Mouse (Mus musculus) stomach, embryonic 14.5 days (tissue): ENCODE data around the gene Tmem132c. TPM values are rescaled to one million over a fixed set of nuclear protein-coding genes. Genes with fewer than 3 reads are reported as not detected.

ENCODE experiments used
- ATAC-seq: fragments of 200-750 bp; cut with Nextera tagmentation; 2 replicates; pipeline ENCODE4 v1.8.0; 2017; ENCODE audit warnings: low read depth, moderate TSS enrichment; ENCODE audit not compliant: insufficient number of reproducible peaks, insufficient read depth, low FRiP score
- H3K27ac ChIP-seq: fragments of 300-500 bp; sonication (generic); 2 replicates; pipeline ENCODE4 v1.5.1; 2014; ENCODE audit warnings: mild to moderate bottlenecking, low read length, moderate library complexity, mixed read lengths
- H3K27me3 ChIP-seq: fragments of 300-500 bp; sonication (generic); 2 replicates; pipeline ENCODE4 v1.6.1; 2014; ENCODE audit warnings: low read length, control low read depth, mixed read lengths; ENCODE audit not compliant: control insufficient read depth, insufficient read depth
- H3K36me3 ChIP-seq: fragments of 300-500 bp; sonication (generic); 2 replicates; pipeline ENCODE4 v1.6.1; 2014; ENCODE audit warnings: mild to moderate bottlenecking, control low read depth, low read length, moderate library complexity, mixed read lengths; ENCODE audit not compliant: control insufficient read depth, insufficient read depth
- H3K4me1 ChIP-seq: fragments of 300-500 bp; sonication (generic); 2 replicates; pipeline ENCODE4 v1.6.1; 2014; ENCODE audit warnings: low read length, control low read depth, mixed read lengths; ENCODE audit not compliant: control insufficient read depth, insufficient read depth
- H3K4me2 ChIP-seq: fragments of 300-500 bp; sonication (generic); replicated peaks from 2 replicates; pipeline ENCODE4 v1.6.1; 2014; ENCODE audit warnings: low read depth, low read length, control low read depth
- H3K4me3 ChIP-seq: fragments of 300-500 bp; sonication (generic); 2 replicates; pipeline ENCODE4 v1.5.1; 2014; ENCODE audit warnings: low read depth, low read length, control low read depth
- H3K9ac ChIP-seq: fragments of 300-500 bp; sonication (generic); replicated peaks from 2 replicates; pipeline ENCODE4 v1.6.1; 2014; ENCODE audit warnings: low read depth, mild to moderate bottlenecking, control low read depth, low read length, moderate library complexity, mixed read lengths
- H3K9me3 ChIP-seq: fragments of 300-500 bp; sonication (generic); 2 replicates; pipeline ENCODE4 v1.6.1; 2016; ENCODE audit warnings: low read depth, low read length, control low read depth; ENCODE audit not compliant: control insufficient read depth
- WGBS: fragments of 180-500 bp; shearing (Covaris S2); extraction: QIAGEN DNeasy Blood & Tissue Kit; methylation state at CpG from one replicate; pipeline ENCODE4 v1.1.7; 2014; 5-methylcytosine and 5-hydroxymethylcytosine counted together
- polyA plus RNA-seq: library from polyadenylated mRNA; unstranded; fragments of >200 nt; fragmentation: Nextera tagmentation; extraction: Ambion mirVana; gene quantifications from 2 replicates; pipeline ENCODE4 v1.2.1, GENCODE M21; 2014

Tmem132c gene
- polyA plus RNA-seq, 1 experiment from 2014 or later: 1.8 TPM

DNA sequence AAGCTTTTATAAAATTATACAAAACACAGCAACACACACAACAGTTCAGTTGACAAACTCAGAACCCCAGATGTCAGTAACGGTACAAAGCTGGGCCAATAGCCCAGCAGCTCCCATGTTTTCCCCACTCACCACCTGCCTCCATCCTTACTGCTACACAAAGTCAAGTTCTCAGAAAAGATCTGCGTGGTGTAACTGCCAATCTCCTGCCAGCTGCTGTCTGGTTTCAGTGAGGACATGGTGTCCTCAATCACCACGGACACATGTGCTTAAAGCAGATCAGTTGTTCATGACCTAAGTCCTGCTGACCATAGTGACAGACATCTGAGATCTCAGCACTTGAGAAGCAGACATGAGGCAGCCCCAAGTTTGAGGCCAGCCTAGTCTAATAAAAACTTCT lies 354.1 kb downstream of the Tmem132c start:
- Histone ChIP-seq H3K4me3 (no peak overlapping the region), H3K27me3 (no peaks in the 10 kb centered on the region), H3K36me3 (peaks cover 56% of the 10 kb centered on the region), H3K27ac (no peak overlapping the region), H3K4me1 (no peaks in the 10 kb centered on the region), H3K4me2 (no peak overlapping the region), H3K9ac (no peak overlapping the region), H3K9me3 (no peaks in the 10 kb centered on the region)
- 93% methylated on average over 3 of the region's 3 CpGs for WGBS
- ATAC-seq: no peak

DNA sequence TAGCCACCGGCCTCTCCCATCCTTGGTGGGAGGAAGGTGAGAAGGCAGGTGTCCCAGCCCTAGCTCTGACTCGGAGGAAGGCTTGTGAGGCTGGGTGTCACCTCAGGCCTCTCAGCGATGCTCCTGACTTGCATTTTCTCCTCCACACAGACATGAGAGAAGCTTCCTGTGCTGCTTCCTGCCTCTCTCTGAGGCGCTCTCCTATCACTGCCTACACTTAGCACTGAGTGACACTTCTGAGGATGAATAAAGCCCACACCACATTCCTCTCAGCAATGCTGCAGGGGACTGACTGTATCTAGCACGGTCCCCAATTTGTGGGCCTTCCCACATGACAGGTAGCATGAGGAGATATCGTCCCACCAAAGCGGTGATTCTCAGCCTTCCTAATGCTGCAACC lies 355.3 kb downstream of the Tmem132c start:
- Histone ChIP-seq H3K36me3 (peaks cover 62% of the 10 kb centered on the region), H3K4me3 (no peak overlapping the region), H3K27me3 (no peaks in the 10 kb centered on the region), H3K9me3 (no peaks in the 10 kb centered on the region), H3K27ac (no peak overlapping the region), H3K4me2 (no peak overlapping the region), H3K4me1 (no peaks in the 10 kb centered on the region), H3K9ac (no peak overlapping the region)
- WGBS: 93% methylated on average over 7 of the region's 7 CpGs
- ATAC-seq: no peak

DNA sequence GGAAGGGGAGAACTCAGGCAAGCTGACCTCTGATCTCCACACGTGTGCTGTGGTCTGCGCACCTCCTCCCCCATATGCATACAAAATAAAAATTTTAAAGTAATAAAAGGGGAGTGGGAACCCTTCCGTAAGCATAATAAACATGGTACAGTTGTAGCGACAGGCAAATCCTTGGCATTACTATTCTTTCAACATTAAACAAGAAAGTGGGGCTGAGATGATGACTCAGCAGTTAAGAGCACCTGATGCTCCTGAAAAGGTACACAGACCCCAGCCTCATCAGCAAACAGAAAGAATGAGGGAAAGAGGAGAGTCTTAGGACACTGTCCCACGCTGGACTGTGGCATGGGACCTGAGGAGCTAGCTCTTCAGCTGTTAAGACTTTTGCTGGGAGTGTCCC lies 361.4 kb downstream of the Tmem132c start:
- Histone ChIP-seq H3K9ac (no peak overlapping the region), H3K27me3 (no peaks in the 10 kb centered on the region), H3K36me3 (peaks cover 69% of the 10 kb centered on the region), H3K4me3 (no peak overlapping the region), H3K4me1 (no peaks in the 10 kb centered on the region), H3K9me3 (no peaks in the 10 kb centered on the region), H3K27ac (no peak overlapping the region), H3K4me2 (no peak overlapping the region)
- ATAC-seq: no peak
- WGBS: 90% methylated on average over 5 of the region's 5 CpGs

DNA sequence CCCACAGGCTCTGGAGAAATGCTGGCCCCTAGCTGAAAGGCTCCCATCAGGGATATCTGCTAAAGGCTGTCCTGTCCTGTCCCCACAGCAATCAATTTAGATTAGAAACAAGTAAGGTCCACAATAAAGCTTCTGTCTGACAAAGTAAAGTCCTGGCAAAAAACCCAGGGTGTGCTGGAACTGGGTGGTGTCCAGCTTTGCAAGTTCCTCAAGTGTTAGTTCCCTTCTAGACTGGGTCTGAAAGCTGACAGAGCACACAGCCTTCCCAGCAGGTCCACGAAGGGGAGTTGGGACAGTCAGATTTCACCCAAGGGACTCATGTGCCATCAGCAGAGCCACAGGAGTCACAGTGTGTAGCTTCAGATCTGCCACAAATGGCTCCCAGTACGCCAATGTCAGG lies 365.9 kb downstream of the Tmem132c start:
- Histone ChIP-seq H3K9me3 (no peaks in the 10 kb centered on the region), H3K36me3 (peaks cover 44% of the 10 kb centered on the region)

DNA sequence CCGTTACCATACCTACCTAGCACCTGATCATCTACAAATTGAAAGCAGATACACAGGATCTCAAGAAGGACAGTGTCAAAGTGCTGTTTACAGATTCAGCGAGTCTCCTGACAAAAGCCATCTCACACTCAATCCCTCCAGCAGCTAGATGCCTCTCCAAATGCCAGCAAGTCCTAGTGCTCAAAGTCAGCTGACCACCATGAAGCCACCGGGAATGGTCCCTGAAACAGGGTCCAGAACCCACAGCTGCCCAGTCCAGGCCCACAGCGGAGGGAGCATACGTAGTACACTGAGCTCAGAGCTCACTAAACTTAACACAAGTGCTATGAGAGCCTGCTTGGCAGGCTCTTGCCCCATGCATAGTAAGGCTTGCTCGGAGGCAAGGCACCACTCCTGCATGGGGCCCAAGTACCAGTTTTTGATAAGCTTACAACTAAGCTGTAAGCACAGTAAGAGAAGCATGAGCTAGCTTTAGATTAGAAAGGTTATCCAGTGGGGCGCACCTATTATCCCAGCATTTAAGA lies 367.6 kb downstream of the Tmem132c start:
- 77% methylated on average over 7 of the region's 7 CpGs for WGBS
- H3K4me1 ChIP-seq: 0 out of 2 replicates have a peak, but pooled peaks cover 7% of the 10 kb centered on the region
- no peak for ATAC-seq
- no peak overlapping the region for H3K9ac ChIP-seq
- no peak overlapping the region for H3K4me3 ChIP-seq
- H3K27ac ChIP-seq: no peak overlapping the region
- H3K27me3 ChIP-seq: no peaks in the 10 kb centered on the region
- H3K36me3 ChIP-seq: peaks cover 27% of the 10 kb centered on the region
- no peaks in the 10 kb centered on the region for H3K9me3 ChIP-seq
- H3K4me2 ChIP-seq: no peak overlapping the region

More for the DNA sequence above, 365.9 kb downstream of the Tmem132c start:
- Histone ChIP-seq H3K27me3 (no peaks in the 10 kb centered on the region), H3K4me1 (0 out of 2 replicates have a peak, but pooled peaks cover 5% of the 10 kb centered on the region), H3K27ac (no peak overlapping the region), H3K9ac (no peak overlapping the region), H3K4me3 (no peak overlapping the region), H3K4me2 (no peak overlapping the region)
- no peak for ATAC-seq
- WGBS: 95% methylated on average over 2 of the region's 2 CpGs

DNA sequence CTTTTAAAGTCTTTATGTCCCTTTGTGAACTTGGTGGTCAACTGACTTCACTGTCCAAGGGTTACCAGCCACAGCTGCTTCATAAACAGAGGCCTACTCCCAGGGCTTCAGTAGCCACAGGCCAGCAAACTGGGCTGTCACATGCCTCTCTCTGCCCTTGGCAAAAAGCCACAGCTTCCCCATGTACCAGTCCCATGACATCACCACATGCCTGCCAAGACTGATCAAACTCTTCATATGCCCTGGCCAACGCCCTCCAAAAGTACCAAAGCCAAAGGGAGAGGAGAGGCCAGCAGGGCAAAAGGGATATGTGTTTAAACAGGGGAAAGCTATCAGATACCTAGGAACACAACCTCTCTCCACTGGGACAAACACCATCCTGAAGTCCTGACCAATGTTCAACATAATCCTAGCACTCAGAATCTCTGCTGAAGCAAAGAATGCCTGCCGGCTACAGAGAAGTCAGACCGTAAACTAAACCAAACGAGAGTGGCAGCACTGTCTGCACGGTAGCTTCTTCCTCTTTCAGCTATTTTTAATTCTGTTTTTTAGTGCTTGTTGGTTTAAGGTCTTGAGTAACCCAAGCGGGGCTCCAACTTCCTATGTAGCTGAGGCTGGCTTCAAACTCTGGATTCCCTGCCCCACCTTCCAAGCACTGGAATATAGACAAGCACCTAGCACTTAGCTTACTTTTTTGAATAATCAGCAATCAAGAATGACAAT lies 369.3 kb downstream of the Tmem132c start:
- Histone ChIP-seq H3K4me2 (no peak overlapping the region), H3K9ac (no peak overlapping the region), H3K4me3 (no peak overlapping the region), H3K27ac (no peak overlapping the region), H3K4me1 (peaks cover 18% of the 10 kb centered on the region; the same call in 1 of the 2 replicates), H3K9me3 (no peaks in the 10 kb centered on the region), H3K36me3 (peaks cover 19% of the 10 kb centered on the region), H3K27me3 (no peaks in the 10 kb centered on the region)
- WGBS: 81% methylated on average over 6 of the region's 6 CpGs
- no peak for ATAC-seq

DNA sequence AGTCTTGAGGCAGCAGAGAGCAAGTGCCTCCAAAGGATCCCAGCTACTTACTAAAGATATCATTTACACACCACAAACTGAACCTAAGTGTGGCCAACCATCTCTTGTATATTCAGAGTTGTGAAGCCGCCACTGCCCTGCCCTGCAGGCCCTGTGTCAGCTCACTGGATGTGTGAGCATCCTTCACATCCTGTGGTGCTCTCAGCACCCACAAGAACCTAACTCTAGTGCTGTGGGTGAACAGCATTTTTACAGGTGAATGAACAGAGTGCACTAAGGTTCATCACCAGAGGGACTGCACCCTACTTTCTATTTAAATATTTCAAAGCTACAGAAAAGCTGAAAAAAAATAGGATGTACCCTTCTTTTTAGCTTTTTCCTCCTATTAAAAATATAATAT lies 370.3 kb downstream of the Tmem132c start:
- Histone ChIP-seq H3K36me3 (peaks cover 14% of the 10 kb centered on the region; the same call in 1 of the 2 replicates), H3K4me3 (no peak overlapping the region), H3K27me3 (no peaks in the 10 kb centered on the region), H3K4me1 (peaks cover 20% of the 10 kb centered on the region; the same call in 1 of the 2 replicates), H3K9ac (no peak overlapping the region), H3K4me2 (no peak overlapping the region), H3K9me3 (no peaks in the 10 kb centered on the region), H3K27ac (no peak overlapping the region)
- 90% methylated on average over 1 of the region's 1 CpGs for WGBS
- no peak for ATAC-seq

DNA sequence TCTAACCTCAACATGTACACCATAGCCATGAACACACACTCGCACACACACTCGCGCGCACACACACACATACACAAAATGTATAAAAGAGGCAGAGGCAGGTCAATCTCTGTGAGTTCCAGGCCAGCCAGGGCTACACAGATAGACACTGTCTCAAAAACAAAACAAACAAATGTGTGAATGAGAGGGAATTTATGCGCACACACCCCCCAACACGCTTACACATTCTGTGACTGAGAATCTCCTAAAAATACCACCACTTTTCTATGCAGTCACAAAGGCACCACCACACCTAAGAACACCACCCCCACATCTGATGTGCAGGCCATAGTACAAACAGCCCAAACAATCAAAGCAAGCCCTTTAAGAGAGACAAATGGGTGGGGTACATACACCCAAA lies 370.8 kb downstream of the Tmem132c start:
- Histone ChIP-seq H3K36me3 (peaks cover 9% of the 10 kb centered on the region; the same call in 1 of the 2 replicates), H3K9me3 (no peaks in the 10 kb centered on the region), H3K4me1 (peaks cover 20% of the 10 kb centered on the region; the same call in 1 of the 2 replicates), H3K4me3 (no peak overlapping the region), H3K9ac (no peak overlapping the region), H3K27me3 (no peaks in the 10 kb centered on the region), H3K4me2 (no peak overlapping the region), H3K27ac (no peak overlapping the region)
- ATAC-seq: no peak
- WGBS: 94% methylated on average over 6 of the region's 6 CpGs
